Mouse (Mus musculus) forebrain, embryonic 16.5 days (tissue): ENCODE results near the gene Tmem265. TPM values are rescaled to one million over a fixed set of nuclear protein-coding genes. Genes with fewer than 3 reads are reported as not detected.

Experiments
- ATAC-seq: fragments of 200-750 bp; cut with Nextera tagmentation; 2 replicates; pipeline ENCODE4 v1.8.0; 2017; ENCODE audit warnings: mild to moderate bottlenecking, moderate library complexity
- H3K27ac ChIP-seq: fragments of 300-500 bp; sonication (generic); 2 replicates; pipeline ENCODE4 v1.5.1; 2014; ENCODE audit warnings: low read length, control low read depth
- H3K27me3 ChIP-seq: fragments of 300-500 bp; sonication (generic); replicated peaks from 2 replicates; pipeline ENCODE4 v1.6.1; 2014; ENCODE audit warnings: low read length; ENCODE audit not compliant: control insufficient read depth, insufficient read depth
- H3K36me3 ChIP-seq: fragments of 300-500 bp; sonication (generic); 2 replicates; pipeline ENCODE4 v1.6.1; 2014; ENCODE audit not compliant: control insufficient read depth, insufficient read depth
- H3K4me1 ChIP-seq: fragments of 300-500 bp; sonication (generic); replicated peaks from 2 replicates; pipeline ENCODE4 v1.6.1; 2014; ENCODE audit warnings: low read length; ENCODE audit not compliant: control insufficient read depth, insufficient read depth
- H3K4me2 ChIP-seq: fragments of 300-500 bp; sonication (generic); 2 replicates; pipeline ENCODE4 v1.6.1; 2014; ENCODE audit warnings: mild to moderate bottlenecking, low read length, control low read depth
- H3K4me3 ChIP-seq: fragments of 300-500 bp; sonication (generic); replicated peaks from 2 replicates; pipeline ENCODE4 v1.5.1; 2014; ENCODE audit warnings: mild to moderate bottlenecking, low read length, control low read depth
- H3K9ac ChIP-seq: fragments of 300-500 bp; sonication (generic); replicated peaks from 2 replicates; pipeline ENCODE4 v1.6.1; 2014; ENCODE audit warnings: low read depth, low read length, control low read depth
- H3K9me3 ChIP-seq: fragments of 300-500 bp; sonication (generic); 2 replicates; pipeline ENCODE4 v1.6.1; 2016; ENCODE audit warnings: low read length; ENCODE audit not compliant: control insufficient read depth
- WGBS: fragments of 180-500 bp; shearing (Covaris S2); extraction: QIAGEN DNeasy Blood & Tissue Kit; methylation state at CpG from one replicate; pipeline ENCODE4 v1.1.7; 2014; 5-methylcytosine and 5-hydroxymethylcytosine counted together
- polyA plus RNA-seq: library from polyadenylated mRNA; unstranded; fragments of >200 nt; fragmentation: Nextera tagmentation; extraction: Ambion mirVana; gene quantifications from 2 replicates; pipeline ENCODE4 v1.2.1, GENCODE M21; 2015

Gene Tmem265
- polyA plus RNA-seq, 1 experiment from 2014 or later = 6.2 TPM

DNA sequence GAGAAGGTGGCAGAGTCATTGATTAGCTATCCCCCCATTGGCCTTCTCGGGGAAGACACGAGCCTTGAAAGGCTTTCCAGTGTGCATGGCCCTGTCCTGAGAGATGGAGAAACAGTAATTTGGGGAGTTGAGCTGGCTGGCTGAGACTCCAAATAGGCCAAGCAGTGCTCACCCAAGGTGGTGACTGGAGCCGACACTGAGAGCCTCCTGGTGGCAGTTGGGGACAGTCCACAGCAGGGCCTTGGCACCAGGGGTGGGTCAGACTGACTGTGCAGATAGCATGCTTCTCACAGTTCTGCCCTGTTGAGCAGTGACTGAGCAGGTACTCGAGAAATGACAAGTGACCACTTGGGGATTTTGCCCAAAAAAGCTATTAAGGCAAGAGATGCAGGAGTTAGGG is 40.5 kb downstream of the Tmem265 start:
- H3K9me3 ChIP-seq = no peaks in the 10 kb centered on the region
- H3K4me1 ChIP-seq = no peaks in the 10 kb centered on the region
- H3K9ac ChIP-seq = no peak overlapping the region
- H3K36me3 ChIP-seq = peaks cover 25% of the 10 kb centered on the region
- no peaks in the 10 kb centered on the region for H3K27me3 ChIP-seq
- no peak overlapping the region for H3K4me3 ChIP-seq
- H3K4me2 ChIP-seq = no peak overlapping the region
- no peak for ATAC-seq
- 80% methylated on average over 4 of the region's 4 CpGs for WGBS
- H3K27ac ChIP-seq = no peak overlapping the region

DNA sequence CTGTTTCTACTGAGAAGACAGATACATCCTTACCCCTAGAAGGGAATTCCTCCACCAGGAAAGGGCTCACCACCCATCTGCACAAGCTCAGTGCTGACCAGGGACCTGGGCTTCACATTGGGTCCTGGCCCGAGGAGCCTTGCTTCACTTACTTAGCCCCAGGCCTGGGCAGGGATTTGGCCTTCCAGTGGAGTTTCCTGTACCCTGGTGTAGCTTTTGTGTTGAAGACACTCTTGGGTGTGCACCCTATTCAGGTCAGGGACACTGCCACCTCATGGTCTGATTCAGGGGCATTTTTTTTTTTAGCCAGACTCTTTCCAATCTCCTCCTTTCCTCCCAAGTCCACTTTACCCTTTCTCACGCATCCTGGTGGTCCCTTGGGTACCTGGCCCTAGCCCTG is 41.7 kb downstream of the Tmem265 start:
- Histone ChIP-seq H3K27ac (no peak overlapping the region), H3K4me1 (no peaks in the 10 kb centered on the region), H3K9me3 (no peaks in the 10 kb centered on the region), H3K4me3 (no peak overlapping the region), H3K27me3 (no peaks in the 10 kb centered on the region), H3K4me2 (no peak overlapping the region), H3K9ac (no peak overlapping the region), H3K36me3 (peaks cover 23% of the 10 kb centered on the region)
- 93% methylated on average over 2 of the region's 2 CpGs for WGBS
- no peak for ATAC-seq

DNA sequence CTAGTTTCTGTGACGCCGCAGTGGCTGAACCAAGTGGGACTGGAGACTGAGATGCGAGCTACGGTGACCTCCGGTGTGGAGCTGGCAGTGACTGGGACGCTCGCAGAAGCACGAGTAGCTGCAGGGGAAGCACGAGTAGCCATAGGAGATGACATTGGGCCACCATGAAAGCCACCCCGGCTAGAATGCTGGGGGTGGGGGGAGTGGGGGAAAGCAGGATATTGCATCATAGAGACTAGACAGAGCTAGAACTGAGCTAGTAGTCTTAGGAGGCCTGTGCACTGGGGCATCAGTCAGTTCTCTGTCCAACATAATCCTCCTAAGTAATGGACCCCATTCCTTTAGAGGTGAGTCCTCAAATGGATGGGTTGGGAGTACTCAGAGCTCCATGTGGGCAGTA is 43.1 kb downstream of the Tmem265 start:
- 85% methylated on average over 10 of the region's 10 CpGs for WGBS
- Histone ChIP-seq H3K4me2 (no peak overlapping the region), H3K4me1 (no peaks in the 10 kb centered on the region), H3K4me3 (no peak overlapping the region), H3K36me3 (peaks cover 30% of the 10 kb centered on the region), H3K27me3 (no peaks in the 10 kb centered on the region), H3K27ac (no peak overlapping the region), H3K9me3 (no peaks in the 10 kb centered on the region), H3K9ac (no peak overlapping the region)
- ATAC-seq = no peak

DNA sequence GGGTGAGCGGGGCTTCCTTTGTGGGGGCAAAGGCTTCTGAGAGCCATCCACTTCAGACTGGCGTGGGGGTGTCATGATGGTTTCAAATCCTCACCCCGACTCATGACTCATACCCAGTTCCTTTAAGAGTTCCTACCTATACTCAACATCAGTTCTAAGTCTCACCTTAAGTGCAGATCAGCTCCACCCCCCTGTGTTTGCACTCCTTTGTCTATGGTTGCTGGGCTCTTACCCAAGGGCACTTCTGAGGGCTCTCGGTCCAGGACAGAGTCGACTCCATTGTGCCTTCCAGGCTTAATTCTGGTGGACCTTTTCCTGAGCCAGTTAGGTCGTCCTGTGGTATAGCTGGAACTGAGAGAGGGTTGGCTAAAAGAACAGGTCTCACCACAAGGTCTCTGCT is 46.0 kb downstream of the Tmem265 start:
- no peak for ATAC-seq
- Histone ChIP-seq H3K9ac (no peak overlapping the region), H3K36me3 (peaks cover 34% of the 10 kb centered on the region), H3K4me3 (no peak overlapping the region), H3K27ac (no peak overlapping the region), H3K9me3 (no peaks in the 10 kb centered on the region), H3K4me2 (no peak overlapping the region), H3K27me3 (no peaks in the 10 kb centered on the region), H3K4me1 (no peaks in the 10 kb centered on the region)
- 87% methylated on average over 6 of the region's 6 CpGs for WGBS

DNA sequence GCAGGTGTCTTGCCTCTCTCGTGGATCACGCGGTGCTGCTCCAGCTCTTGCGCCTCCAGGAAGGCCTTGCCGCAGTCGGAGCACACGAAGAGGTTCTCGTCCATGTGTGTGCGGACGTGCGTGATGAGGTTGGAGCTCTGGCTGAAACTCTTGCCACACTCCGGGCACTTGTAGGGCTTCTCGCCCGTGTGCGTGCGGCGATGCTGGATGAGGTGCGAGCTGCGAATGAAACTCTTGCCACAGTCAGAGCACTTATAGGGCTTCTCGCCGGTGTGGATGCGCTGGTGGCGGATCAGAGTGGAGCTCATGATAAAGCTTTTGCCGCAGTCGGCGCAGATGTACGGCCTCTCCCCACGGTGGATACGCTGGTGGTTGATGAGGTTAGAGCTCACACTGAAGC is 49.8 kb downstream of the Tmem265 start:
- H3K4me3 ChIP-seq = no peak overlapping the region
- H3K27ac ChIP-seq = no peak overlapping the region
- WGBS = 96% methylated on average over 29 of the region's 29 CpGs
- no peak overlapping the region for H3K4me2 ChIP-seq
- no peaks in the 10 kb centered on the region for H3K9me3 ChIP-seq
- no peak for ATAC-seq
- H3K27me3 ChIP-seq = no peaks in the 10 kb centered on the region
- H3K36me3 ChIP-seq = peaks cover 35% of the 10 kb centered on the region
- H3K9ac ChIP-seq = no peak overlapping the region
- H3K4me1 ChIP-seq = peaks cover 14% of the 10 kb centered on the region

DNA sequence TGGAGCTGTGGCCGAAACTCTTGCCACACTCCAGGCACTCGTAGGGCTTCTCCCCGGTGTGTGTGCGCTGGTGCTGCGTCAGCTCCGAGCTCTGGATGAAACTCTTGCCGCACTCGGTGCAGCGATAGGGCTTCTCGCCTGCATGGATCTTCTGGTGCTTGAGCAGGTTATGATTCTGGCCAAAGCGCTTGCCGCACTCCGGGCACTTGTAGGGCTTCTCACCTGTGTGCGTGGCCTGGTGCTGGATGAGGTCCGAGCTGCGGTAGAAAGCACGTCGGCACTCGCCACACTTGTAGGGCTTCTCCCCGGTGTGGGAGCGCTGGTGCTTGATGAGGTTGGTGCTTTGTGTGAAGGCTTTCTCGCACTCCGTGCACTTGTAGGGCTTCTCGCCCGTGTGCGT is 50.4 kb downstream of the Tmem265 start:
- Histone ChIP-seq H3K4me3 (no peak overlapping the region), H3K36me3 (peaks cover 33% of the 10 kb centered on the region), H3K27ac (no peak overlapping the region), H3K4me2 (no peak overlapping the region), H3K9me3 (no peaks in the 10 kb centered on the region), H3K4me1 (peaks cover 20% of the 10 kb centered on the region), H3K9ac (no peak overlapping the region), H3K27me3 (no peaks in the 10 kb centered on the region)
- WGBS = 95% methylated on average over 26 of the region's 26 CpGs
- no peak for ATAC-seq

DNA sequence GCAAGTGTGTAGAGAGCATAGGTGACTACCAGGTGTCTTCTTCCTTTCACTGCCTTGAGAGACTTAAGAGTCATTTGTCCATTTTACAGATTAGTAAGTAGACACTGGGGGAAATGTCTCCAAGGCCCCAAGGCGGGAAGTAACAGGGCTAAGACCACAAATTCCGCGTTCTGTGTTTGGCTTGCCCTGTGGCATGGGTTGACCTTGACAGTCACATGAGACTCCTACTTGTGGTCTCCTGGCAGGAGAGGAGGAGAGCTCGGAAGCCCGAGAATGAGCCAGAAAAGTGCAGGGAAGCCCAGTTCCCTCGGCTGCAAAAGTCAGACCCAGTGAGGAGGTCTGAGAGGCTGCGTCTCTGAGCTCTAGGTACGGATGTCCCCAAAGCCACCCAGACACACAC is 52.3 kb downstream of the Tmem265 start:
- Histone ChIP-seq H3K9ac (no peak overlapping the region; the same call in 1 of the 2 replicates), H3K4me3 (no peak overlapping the region), H3K27ac (no peak overlapping the region)

DNA sequence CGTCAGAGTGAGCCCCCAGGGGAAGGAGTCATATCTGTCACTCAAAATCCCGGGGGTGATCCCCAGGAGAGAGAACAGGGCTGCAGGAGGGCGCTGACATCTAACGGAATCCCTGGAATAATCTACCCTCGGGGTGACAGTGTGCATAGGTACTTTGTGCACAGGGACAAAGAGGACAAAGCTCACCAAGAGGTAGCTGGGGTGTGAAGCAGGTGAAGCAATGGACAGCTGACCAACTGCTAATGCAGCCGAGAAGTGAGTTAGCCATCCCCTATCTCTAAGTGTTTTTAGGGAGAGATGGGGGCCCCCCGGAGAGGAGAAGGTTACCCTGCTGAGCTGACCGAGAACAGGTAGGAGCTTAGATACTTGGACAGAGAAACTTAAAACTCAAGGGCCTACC is 52.9 kb downstream of the Tmem265 start:
- H3K4me3 ChIP-seq = peak overlapping the region; percentile 100
- 15% methylated on average over 8 of the region's 8 CpGs for WGBS
- H3K4me2 ChIP-seq = peak overlapping the region; percentile 90
- H3K27ac ChIP-seq = no peak overlapping the region
- peaks cover 25% of the 10 kb centered on the region for H3K4me1 ChIP-seq
- peak overlapping the region; percentile 95 for H3K9ac ChIP-seq
- peaks cover 22% of the 10 kb centered on the region for H3K36me3 ChIP-seq
- no peaks in the 10 kb centered on the region for H3K27me3 ChIP-seq
- ATAC-seq = no peak
- no peaks in the 10 kb centered on the region for H3K9me3 ChIP-seq

More for the DNA sequence above, 52.3 kb downstream of the Tmem265 start:
- ATAC-seq = no peak
- peaks cover 25% of the 10 kb centered on the region for H3K4me1 ChIP-seq
- H3K9me3 ChIP-seq = no peaks in the 10 kb centered on the region
- no peaks in the 10 kb centered on the region for H3K27me3 ChIP-seq
- peaks cover 25% of the 10 kb centered on the region for H3K36me3 ChIP-seq
- no peak overlapping the region; the same call in 1 of the 2 replicates for H3K4me2 ChIP-seq
- 82% methylated on average over 8 of the region's 8 CpGs for WGBS

DNA sequence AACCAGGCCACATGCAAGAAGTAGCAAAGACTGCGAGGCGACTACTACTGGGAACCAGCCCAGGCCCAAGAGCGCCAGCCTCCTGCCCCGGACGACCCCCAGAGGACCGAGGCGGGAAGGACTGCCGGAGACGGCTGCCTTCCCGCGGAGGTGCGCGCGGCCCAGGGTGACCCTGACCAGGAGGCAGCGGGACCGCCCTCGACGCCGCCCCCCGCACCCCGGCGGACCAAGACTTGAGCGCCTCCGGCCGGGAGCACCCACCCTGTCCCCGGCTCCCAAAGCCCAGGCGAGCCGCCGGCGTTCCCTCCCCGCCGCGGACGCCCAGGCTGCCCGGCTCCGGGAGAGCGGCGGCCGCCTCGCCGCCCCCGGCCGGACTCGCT is 53.3 kb downstream of the Tmem265 start:
- H3K4me2 ChIP-seq = peak overlapping the region; percentile 90
- 0% methylated on average over 35 of the region's 44 CpGs for WGBS
- H3K4me3 ChIP-seq = peak overlapping the region; percentile 100
- ATAC-seq = peak; percentile 18; the same call in 1 of the 2 replicates
- H3K27ac ChIP-seq = peak overlapping the region; percentile 72
- peaks cover 25% of the 10 kb centered on the region for H3K4me1 ChIP-seq
- H3K27me3 ChIP-seq = no peaks in the 10 kb centered on the region
- H3K9ac ChIP-seq = peak overlapping the region; percentile 95
- no peaks in the 10 kb centered on the region for H3K9me3 ChIP-seq
- peaks cover 22% of the 10 kb centered on the region for H3K36me3 ChIP-seq
